Mouse (Mus musculus) neural tube, postnatal 0 days (tissue): ENCODE results near the gene Syndig1. TPM values are rescaled to one million over a fixed set of nuclear protein-coding genes. Genes with fewer than 3 reads are reported as not detected.

ENCODE experiments used
- polyA plus RNA-seq: library from polyadenylated mRNA; unstranded; fragments of >200 nt; fragmentation: Nextera tagmentation; extraction: Ambion mirVana; gene quantifications from 2 replicates; pipeline ENCODE4 v1.2.1, GENCODE M21; 2015

The Syndig1 gene
- polyA plus RNA-seq: 67.9 and 69.0 TPM in 2 replicates

GRCm38 (mm10) chr2:149828911-149829310, at the start of gene Syndig1:
Syndig1 (plus strand) TSS chr2:149829211.

GRCm38 (mm10) chr2:149830536-149831458, 1.8 kb downstream of the Syndig1 start, which contains the start of gene C530025M09Rik:
C530025M09Rik (minus strand) TSS chr2:149831213.

Other genes with a start within 250 kb of the Syndig1 start
- 2.9 and 3.4 TPM in 2 replicates for gene C530025M09Rik, start 2.0 kb downstream of the Syndig1 start, polyA plus RNA-seq